Mouse (Mus musculus): ENCODE results near the gene Srsf4.

DNA sequence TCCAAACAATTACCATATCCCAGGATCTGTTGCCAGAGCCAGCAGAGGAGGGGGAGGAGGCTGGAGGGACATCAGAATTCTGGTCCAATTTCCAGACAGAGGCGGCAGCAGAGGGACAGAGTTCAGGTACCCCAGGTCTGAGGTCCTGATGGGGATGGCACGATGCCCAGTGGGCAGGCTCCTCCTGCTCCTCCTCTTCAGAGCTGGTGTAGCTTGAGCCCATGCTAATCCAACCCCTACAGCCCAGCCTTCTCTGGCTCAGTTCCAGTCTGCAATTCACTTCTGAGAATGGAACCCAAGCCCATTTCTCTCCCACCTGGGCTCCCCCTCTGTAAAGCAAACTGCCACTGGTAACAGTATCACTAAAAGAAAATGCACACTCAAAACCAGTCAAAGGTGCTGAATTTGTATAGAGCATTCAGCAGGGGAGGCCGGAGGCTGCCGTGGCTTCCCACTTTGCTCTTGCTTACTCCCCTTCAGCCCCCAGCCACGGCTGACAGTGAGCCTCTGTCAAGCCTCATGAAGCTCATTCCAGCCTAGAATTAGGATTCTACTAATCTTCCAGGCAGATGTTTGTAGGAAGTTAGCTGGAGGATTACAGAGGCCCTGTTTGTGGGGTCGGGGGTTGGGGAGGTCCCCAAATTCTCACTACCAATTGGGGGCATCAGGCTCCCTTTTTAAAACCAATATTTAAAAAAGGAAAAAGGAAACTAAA is 50.8 kb downstream of the Srsf4 start:
- TF ChIP-seq FOSL1 (IDR thresholded peaks at IDR 0.05; ENCODE audit: insufficient read depth, low read length, poor library complexity, severe bottlenecking), result no peak
- TF ChIP-seq CTCF (IDR thresholded peaks at IDR 0.05; ENCODE audit: control insufficient read depth, insufficient read depth, insufficient read length), result no peak
- no peak for TF ChIP-seq USF1 (IDR thresholded peaks at IDR 0.05; ENCODE audit: low read depth)
- no peak for TF ChIP-seq MAX (IDR thresholded peaks at IDR 0.05)

All from C2C12 (cell line).